Mouse (Mus musculus) heart, adult 18-20 months (tissue): ENCODE data around the gene Il18. TPM values are rescaled to one million over a fixed set of nuclear protein-coding genes. Genes with fewer than 3 reads are reported as not detected.
A peak's percentile ranks its signal among the peaks of the same experiment; 100 is the strongest.
"Not testable (repeated sequence)": the region's sequence is repeated elsewhere in the genome, so short reads cannot be mapped to it uniquely, and the experiment has no call there.

ENCODE experiments used
- DNase-seq, 2 experiments: peaks; one replicate each; pipeline ENCODE4 v3.0.0; 2021 to 2022; ENCODE audit warnings: mixed read lengths in 1 of 2
- total RNA-seq, 2 experiments: library from RNA; stranded (reverse); gene quantifications; 2 replicates each; pipeline ENCODE4 v1.2.3; 2021

Gene Il18
- total RNA-seq, 2 experiments from 2014 or later = 1.0 to 2.5 TPM

- no peak for DNase-seq
Measured at GRCm38 (mm10) chr9:50603998-50604324, 49.3 kb downstream of the Il18 start.

GRCm38 (mm10) chr9:50604338-50604737, 49.7 kb downstream of the Il18 start:
- no peak for DNase-seq

- no peak for DNase-seq
Measured at GRCm38 (mm10) chr9:50612115-50612514, 57.5 kb downstream of the Il18 start.

DNA sequence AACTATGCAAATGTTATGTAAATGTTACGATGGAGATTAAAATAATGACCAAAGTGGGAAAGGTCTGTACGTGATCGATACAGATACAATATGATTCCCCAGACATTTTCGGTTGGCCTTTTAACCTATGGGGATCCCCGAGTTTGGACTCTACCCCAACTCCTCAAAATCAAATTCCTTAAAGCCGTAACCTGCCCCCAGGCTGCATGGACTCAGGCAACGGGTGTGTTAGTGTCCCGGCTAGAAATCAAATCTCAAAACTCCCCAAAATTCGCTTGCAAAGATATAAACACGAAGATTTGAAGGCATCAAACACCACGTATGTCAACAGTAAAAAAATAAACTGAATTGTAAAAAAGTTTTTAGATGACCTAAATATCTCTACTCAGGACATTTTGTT, 61.5 kb downstream of the Il18 start:
- no peak for DNase-seq

- DNase-seq = peak; percentile 93 to 95
Measured at GRCm38 (mm10) chr9:50616766-50617603, 62.4 kb downstream of the Il18 start, which contains the start of the genes Pih1d2 and Nkapd1. Gene Pih1d2, plus strand, starts transcription at chr9:50617321. Gene Nkapd1, minus strand, starts transcription at chr9:50617464.

GRCm38 (mm10) chr9:50617794-50618330, 63.2 kb downstream of the Il18 start:
- no peak for DNase-seq

- DNase-seq = not testable (repeated sequence)
Measured at GRCm38 (mm10) chr9:50630903-50631302, 76.3 kb downstream of the Il18 start.

Other genes starting within 250 kb of the Il18 start
- gene Rpl10-ps3, start 209.9 kb upstream of the Il18 start, total RNA-seq = 100 to 1,000 TPM; 458 to 540 TPM
- gene Plet1, start 60.3 kb upstream of the Il18 start, total RNA-seq = 1 to 10 TPM in 1 of 2 experiments, under 1 TPM in 1; 0.60 to 2.4 TPM
- gene Pts, start 26.1 kb upstream of the Il18 start, total RNA-seq = 10 to 100 TPM; 27.9 to 36.1 TPM
- gene Bco2, start 354 bp downstream of the Il18 start, total RNA-seq = under 1 TPM; 0.52 to 0.64 TPM
- not detected for gene Tex12, start 6.5 kb downstream of the Il18 start, total RNA-seq
- 100 to 1,000 TPM; 697 to 709 TPM for gene Sdhd, start 49.0 kb downstream of the Il18 start, total RNA-seq
- 100 to 1,000 TPM; 270 to 292 TPM for gene Timm8b, start 49.1 kb downstream of the Il18 start, total RNA-seq
- gene Pih1d2, start 62.5 kb downstream of the Il18 start, total RNA-seq = under 1 TPM; 0.20 to 0.95 TPM
- gene Nkapd1, start 62.6 kb downstream of the Il18 start, total RNA-seq = 10 to 100 TPM; 11.6 to 14.2 TPM
- 100 to 1,000 TPM; 390 to 395 TPM for gene Dlat, start 105.0 kb downstream of the Il18 start, total RNA-seq
- 1 to 10 TPM; 3.0 to 4.1 TPM for gene Dixdc1, start 184.7 kb downstream of the Il18 start, total RNA-seq
- 1 to 10 TPM; 2.2 to 2.6 TPM for gene 2310030G06Rik, start 191.7 kb downstream of the Il18 start, total RNA-seq
- 1,000 to 10,000 TPM; 3,376 to 3,486 TPM for gene Cryab, start 196.5 kb downstream of the Il18 start, total RNA-seq
- gene Hspb2, start 197.5 kb downstream of the Il18 start, total RNA-seq = 100 to 1,000 TPM; 136 to 143 TPM
- 1 to 10 TPM; 4.1 to 5.8 TPM for gene Fdxacb1, start 213.4 kb downstream of the Il18 start, total RNA-seq
- gene Alg9, start 220.2 kb downstream of the Il18 start, total RNA-seq = 10 to 100 TPM; 10.4 to 12.1 TPM
- gene 1110032A03Rik, start 220.7 kb downstream of the Il18 start, total RNA-seq = 10 to 100 TPM; 11.3 to 16.5 TPM